Mouse (Mus musculus) adrenal gland (tissue): Measurements from ENCODE around the gene Zfp366.

Source experiments
- intact Hi-C: fragments of 180-260 bp; cut with DNase I; formaldehyde crosslinking; loops from one replicate; pipeline ENCODE4 v1.15.1; 2025

The Zfp366 gene

GRCm38 (mm10) chr13:99186138-99186853 lies 1.7 kb downstream of the Zfp366 start:
- intact Hi-C loops, result loop anchor here (5.0 kb wide), 1 partner anchor 51 kb away; no protein-coding TSS in a partner anchor

- intact Hi-C loops, result loop anchor here (5.0 kb wide), 1 partner anchor 50 kb away; no protein-coding TSS in a partner anchor
These were observed 2.2 kb downstream of the Zfp366 start for GRCm38 (mm10) chr13:99186859-99187258.

DNA sequence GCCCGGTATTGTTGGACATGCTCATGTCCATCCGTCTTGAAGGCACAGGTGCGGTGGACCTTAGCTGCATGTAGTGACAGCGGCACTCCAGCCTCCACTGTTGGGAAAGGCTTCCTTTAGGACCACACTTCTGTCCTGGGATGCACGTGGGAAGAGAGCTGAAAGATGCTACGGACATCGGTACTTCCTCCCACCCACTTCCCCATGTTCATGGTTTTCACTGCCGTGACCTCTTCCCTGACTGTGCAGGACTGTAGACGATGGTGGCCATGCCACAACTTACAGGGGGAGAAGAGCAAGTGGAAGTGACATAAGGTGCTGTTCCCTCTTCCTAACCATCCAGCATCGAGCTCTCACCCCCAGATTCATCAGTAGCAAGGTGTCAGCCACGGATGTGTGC lies 2.8 kb downstream of the Zfp366 start:
- intact Hi-C loops, result loop anchor here (5.0 kb wide), 1 partner anchor 50 kb away; no protein-coding TSS in a partner anchor

GRCm38 (mm10) chr13:99188625-99189024 lies 4.0 kb downstream of the Zfp366 start:
- intact Hi-C loops, result loop anchor here (5.0 kb wide), 1 partner anchor 49 kb away; no protein-coding TSS in a partner anchor

- intact Hi-C loops, result loop anchor here (5.0 kb wide), 1 partner anchor 48 kb away; no protein-coding TSS in a partner anchor
These were observed 5.0 kb downstream of the Zfp366 start for GRCm38 (mm10) chr13:99189671-99190070.

DNA sequence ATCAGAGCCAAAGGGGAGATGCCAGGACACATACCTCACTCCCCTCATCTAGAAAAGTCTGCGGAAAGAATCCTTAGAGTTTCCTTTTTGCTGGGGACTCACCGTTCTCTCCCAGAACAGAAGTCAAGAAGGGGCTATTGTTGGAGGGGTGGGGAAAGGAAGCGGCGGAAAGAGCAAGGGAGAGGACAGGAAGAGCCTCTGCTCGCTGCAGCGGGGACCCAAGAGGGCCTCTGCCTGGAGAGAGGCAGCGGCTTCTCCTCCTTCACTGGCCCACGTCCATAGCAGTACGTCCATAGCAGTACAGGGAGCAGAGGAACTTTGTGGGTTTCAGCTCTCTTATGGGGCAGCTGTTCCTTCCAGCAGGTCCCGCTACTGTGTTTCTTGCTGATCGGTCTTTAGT lies 5.8 kb downstream of the Zfp366 start:
- intact Hi-C loops, result no loop called here

GRCm38 (mm10) chr13:99191063-99191462 lies 6.4 kb downstream of the Zfp366 start:
- intact Hi-C loops, result no loop called here

- intact Hi-C loops, result no loop called here
These were observed 11.7 kb downstream of the Zfp366 start for GRCm38 (mm10) chr13:99196314-99196713.

DNA sequence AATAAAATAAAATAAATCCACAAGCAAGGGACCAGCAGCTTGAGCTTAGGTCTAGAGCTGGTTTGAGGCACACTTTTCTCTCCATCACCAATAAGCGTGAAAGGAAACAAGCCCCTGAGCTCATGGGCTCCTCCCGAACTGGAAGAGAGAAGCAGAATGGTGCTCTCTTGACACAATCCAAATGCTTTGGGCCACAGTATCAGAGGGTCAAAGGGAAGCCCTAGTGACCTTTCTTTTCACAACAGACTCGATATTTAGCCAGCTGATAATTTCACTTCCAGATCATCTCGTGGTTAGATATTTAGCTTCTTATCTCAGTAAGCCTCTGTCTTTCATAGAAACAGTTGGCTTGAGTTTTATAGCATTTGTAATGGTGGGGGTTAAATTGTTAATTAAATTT lies 12.2 kb downstream of the Zfp366 start:
- intact Hi-C loops, result no loop called here

GRCm38 (mm10) chr13:99201647-99202574 lies 17.3 kb downstream of the Zfp366 start:
- intact Hi-C loops, result no loop called here

DNA sequence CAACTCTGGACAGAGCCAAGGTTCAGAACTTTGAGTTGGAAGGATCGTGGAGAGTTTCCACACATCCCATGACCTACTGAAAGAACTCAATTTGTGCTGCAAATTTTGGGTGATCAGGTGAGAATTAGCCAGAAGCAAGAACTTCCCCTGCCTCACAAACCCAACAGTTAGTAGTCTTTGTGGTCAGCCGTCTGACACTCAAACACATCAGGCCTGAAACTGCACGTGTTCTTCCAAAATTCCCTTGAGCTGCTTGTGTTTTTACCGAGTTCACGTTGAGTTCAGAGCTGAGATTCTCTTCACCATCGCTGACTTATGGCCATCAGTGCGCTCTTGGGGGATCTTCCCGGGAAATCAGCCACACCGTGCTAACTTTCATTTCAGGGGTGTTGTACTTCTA lies 22.6 kb downstream of the Zfp366 start:
- intact Hi-C loops, result no loop called here

DNA sequence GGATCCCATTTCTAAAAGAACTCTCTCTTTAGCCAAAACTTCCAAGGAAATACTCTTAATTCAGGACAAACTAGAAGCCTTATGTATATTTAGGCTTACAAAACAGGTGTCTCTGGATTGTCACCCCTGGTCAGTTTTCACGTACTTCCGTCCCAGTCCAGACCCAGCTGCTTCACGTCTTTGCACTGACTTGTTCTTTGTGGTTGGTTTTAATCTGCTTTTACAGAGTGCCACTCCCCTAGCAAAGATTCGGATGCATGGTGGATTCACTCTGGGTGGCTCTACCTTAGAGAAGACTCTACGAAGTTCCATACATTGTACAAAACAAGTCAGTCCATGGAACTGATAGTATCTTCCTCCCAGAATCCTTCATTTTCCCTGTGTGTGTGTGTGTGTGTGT lies 25.2 kb downstream of the Zfp366 start:
- intact Hi-C loops, result no loop called here

- intact Hi-C loops, result no loop called here
These were observed 26.2 kb downstream of the Zfp366 start for GRCm38 (mm10) chr13:99210837-99211236.

GRCm38 (mm10) chr13:99212976-99213375 lies 28.4 kb downstream of the Zfp366 start:
- intact Hi-C loops, result no loop called here

DNA sequence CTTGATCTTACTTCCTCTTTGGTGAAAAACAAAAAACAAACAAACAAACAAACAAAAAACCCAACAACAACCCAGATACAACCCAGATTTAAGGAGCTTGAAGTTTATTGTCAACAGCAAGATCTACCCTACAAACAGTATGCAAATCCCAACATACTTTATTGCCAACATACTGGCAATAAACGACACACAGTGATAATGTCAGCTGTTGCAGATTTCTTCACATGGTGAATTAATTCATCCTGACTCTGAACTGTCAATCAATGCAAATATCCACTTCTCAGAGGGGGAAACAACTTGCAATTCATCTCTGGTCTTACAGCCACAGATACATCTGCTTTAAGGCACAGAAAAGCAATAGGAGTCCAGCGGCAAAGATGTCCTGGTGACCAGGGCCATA lies 31.4 kb downstream of the Zfp366 start:
- intact Hi-C loops, result no loop called here

DNA sequence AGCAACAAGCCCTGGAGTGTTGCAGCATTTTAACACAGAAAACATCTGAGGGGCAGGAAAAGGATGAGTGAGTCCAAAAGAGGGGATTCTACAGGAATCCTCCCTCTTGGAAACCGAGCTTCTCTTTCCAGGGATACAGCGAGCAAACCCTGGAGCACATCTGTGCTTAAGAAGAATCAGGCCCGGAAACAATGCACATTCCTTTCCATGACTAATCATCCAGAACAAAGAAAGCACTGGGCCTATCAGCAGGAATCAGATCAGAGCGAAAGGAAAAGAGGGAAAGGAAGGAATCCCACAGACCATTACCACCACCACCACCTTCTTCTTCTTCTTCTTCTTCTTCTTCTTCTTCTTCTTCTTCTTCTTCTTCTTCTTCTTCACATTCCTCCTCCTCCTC lies 33.4 kb downstream of the Zfp366 start:
- intact Hi-C loops, result no loop called here

- intact Hi-C loops, result no loop called here
These were observed 35.0 kb downstream of the Zfp366 start for GRCm38 (mm10) chr13:99219586-99219985.

- intact Hi-C loops, result no loop called here
These were observed 37.4 kb downstream of the Zfp366 start for GRCm38 (mm10) chr13:99221996-99222395.

GRCm38 (mm10) chr13:99222476-99222875 lies 37.9 kb downstream of the Zfp366 start:
- intact Hi-C loops, result no loop called here

GRCm38 (mm10) chr13:99223321-99223884 lies 38.8 kb downstream of the Zfp366 start:
- intact Hi-C loops, result no loop called here

DNA sequence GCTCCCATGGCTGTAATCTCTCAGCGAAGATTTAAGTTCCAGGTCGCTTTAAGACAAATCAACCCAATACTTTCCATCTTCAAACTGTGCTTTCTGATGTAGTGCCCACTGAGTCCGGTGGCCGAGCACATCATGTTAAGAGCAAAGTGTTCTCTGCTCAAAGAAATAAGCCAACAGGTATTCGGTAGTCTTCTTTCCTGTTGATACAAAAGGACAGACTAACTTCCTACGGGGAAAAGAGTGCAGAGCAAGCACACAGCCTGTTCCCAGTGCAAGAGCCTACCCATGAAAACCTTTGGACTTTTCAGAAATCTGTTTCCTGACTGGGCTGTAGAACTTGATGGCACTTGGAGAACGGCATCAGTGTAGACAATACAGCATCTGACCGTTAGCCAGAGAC lies 39.3 kb downstream of the Zfp366 start:
- intact Hi-C loops, result no loop called here
